Comparison of ENCODE assay signal across 24 mouse cellular contexts in the genomic region with DNA sequence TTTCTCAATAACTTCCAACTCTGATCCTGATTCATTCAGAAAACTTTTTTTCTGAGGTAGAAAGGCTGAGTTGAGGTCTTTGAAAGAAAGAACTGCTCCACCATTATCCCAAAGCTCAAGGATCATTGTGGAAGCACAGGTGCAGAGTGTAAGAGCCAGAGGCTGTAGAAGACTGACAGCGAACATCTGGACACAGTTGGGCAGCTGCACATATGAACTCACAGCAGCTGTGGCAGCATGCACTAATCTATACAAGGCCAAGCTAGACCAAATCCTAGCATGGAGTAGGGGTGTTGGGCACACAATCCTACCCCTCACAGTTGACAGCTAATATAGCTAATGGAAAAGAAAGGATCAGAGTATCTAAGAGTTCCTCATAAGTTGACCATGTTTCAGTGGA.
"Had no signal": no experiment of that assay in that cellular context is flagged by ENCODE, and none has a peak within 500 bp of the region (broad histone marks: within the 10 kb centered on the region; RNA-seq: fewer than 3 reads in every experiment).

No protein-coding gene starts in this region.

- ATAC-seq: liver, postnatal 0 days; lung, postnatal 0 days; midbrain, embryonic 13.5 days; midbrain, embryonic 15.5 days had no signal

- H3K9me3 ChIP-seq: liver, embryonic 15.5 days; lung, embryonic 15.5 days; megakaryocyte, embryonic 14.5 days; midbrain, embryonic 13.5 days; midbrain, embryonic 15.5 days; neural tube, embryonic 13.5 days; neural tube, embryonic 15.5 days; stomach, embryonic 15.5 days had no signal

- H3K27ac ChIP-seq: liver, embryonic 15.5 days; lung, embryonic 15.5 days; macrophage; midbrain, embryonic 13.5 days; midbrain, embryonic 15.5 days; neural tube, embryonic 13.5 days; neural tube, embryonic 15.5 days; stomach, embryonic 15.5 days; stomach, postnatal 0 days had no signal

- H3K4me3 ChIP-seq: liver, embryonic 15.5 days; lung, embryonic 15.5 days; megakaryocyte, embryonic 14.5 days; midbrain, embryonic 13.5 days; midbrain, embryonic 15.5 days; neural tube, embryonic 13.5 days; neural tube, embryonic 15.5 days; stomach, embryonic 15.5 days had no signal

- H3K36me3 ChIP-seq: liver, embryonic 15.5 days; lung, embryonic 15.5 days; midbrain, embryonic 13.5 days; midbrain, embryonic 15.5 days; neural tube, embryonic 13.5 days; neural tube, embryonic 15.5 days; stomach, embryonic 15.5 days had no signal

- H3K4me2 ChIP-seq: liver, embryonic 15.5 days; lung, embryonic 15.5 days; midbrain, embryonic 11.5 days; midbrain, embryonic 13.5 days; midbrain, embryonic 15.5 days; neural tube, embryonic 13.5 days; neural tube, embryonic 15.5 days; stomach, embryonic 15.5 days had no signal

- H3K9ac ChIP-seq: liver, embryonic 15.5 days; liver, postnatal 0 days; lung, embryonic 15.5 days; midbrain, embryonic 13.5 days; midbrain, embryonic 15.5 days; neural tube, embryonic 13.5 days; neural tube, embryonic 15.5 days; stomach, embryonic 15.5 days had no signal

- DNase-seq: liver, postnatal 0 days; lung, adult 2 months; lung, postnatal 14 days; lung, postnatal 36 days; retina, postnatal 1 day; right cerebral cortex, adult 18-20 months; right cerebral cortex, postnatal 25 days; right cerebral cortex, postnatal 4 days; spleen, adult 18-20 months; thymus, adult 2 months; thymus, postnatal 25 days; thymus, postnatal 4 days had no signal

- H3K4me1 ChIP-seq: liver, embryonic 15.5 days; lung, embryonic 15.5 days; neural tube, embryonic 13.5 days; neural tube, embryonic 15.5 days; stomach, embryonic 15.5 days had no signal

- H3K27me3 ChIP-seq: liver, embryonic 15.5 days; lung, embryonic 15.5 days; megakaryocyte, embryonic 14.5 days; midbrain, embryonic 13.5 days; midbrain, embryonic 15.5 days; neural tube, embryonic 13.5 days; neural tube, embryonic 15.5 days; stomach, embryonic 15.5 days had no signal
